Mouse (Mus musculus) fibroblast of lung, adult 2 months (primary cell): ENCODE results near the gene Ambra1.

Source experiments
- DNase-seq: peaks from one replicate; pipeline ENCODE4 v3.0.0-alpha.2; 2011; ENCODE audit warnings: low read depth

Ambra1 gene

GRCm38 (mm10) chr2:91921181-91921789 is 191.4 kb downstream of the Ambra1 start:
- no peak for DNase-seq

DNA sequence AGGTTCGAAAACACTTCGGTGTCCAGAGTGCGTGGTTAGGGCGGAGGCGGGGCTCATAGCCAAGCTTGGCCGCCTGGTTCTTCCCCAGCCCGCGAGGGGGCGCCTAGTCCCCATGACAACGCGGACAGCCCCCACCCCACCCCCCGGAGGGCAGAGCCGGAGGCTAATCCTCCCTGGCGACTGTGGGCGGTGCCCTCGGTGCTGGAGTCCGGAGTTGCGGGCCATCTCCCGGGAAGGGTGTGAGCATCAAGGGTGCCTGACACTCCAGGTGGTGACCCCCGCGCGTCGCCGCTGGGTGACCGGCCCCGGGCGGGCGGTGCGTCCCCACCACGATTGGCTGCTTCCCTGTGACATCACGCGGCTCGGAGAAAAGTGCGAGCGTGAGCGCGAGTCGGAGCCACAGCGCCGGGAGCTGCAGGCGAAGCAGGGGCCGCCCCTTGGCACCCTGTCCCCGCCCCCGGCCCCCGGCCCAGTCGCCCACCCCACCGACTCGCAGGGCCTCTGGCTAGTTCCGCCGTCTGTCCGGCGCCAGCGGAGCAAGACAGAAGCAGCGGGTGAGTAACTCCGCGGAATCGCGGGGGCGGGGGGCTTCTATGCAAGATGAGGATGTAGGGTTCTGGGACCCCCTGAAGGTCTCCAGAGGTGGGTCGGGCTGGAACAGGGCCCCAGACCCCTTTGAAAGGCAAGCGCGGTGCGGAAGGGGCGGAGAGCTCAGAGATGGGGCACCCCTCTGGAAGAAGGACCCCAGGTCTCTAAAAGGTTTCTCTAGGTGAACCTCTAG is 192.0 kb downstream of the Ambra1 start:
- DNase-seq = no peak

DNA sequence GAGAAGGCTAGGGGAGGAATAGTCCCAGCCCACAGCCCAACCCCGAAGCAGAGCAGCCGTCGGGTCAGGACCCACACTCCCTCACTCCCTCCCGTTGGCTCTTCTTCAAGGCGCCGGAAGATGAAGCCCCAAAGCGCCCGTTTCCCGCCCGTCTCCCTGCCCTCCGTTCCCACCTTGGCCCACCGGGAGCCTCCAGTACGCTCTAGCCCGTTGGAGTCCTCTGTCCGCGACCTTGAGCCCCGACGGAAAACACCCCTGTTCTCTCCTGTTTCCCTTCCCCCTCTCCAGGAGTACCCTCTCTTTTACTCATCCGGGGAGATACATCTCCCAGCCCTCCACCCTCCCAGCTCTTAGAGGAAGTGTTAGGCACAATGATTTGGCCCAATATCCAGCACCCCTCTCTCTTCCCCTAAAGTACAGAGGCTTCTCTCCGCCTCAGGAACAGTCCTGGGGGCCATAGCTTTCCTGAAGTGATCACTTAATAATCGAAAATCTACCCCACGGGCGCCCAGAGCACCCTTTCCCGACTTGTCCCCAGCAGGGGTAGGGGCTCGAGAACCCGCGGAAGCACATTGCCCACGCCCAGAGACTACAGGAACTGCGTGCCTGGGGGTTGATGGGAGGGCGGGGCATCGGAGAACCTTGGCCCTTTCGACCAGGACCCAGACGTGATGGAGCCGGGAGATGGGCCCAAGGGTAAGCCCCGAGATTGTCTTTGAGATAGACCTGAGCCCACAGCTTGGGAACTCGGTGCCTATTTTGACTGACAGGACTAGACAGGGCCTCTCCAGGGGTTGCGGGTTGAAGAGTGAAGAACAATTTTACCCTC is 192.9 kb downstream of the Ambra1 start:
- DNase-seq = no peak

GRCm38 (mm10) chr2:91923415-91924337 is 193.7 kb downstream of the Ambra1 start:
- no peak for DNase-seq

DNA sequence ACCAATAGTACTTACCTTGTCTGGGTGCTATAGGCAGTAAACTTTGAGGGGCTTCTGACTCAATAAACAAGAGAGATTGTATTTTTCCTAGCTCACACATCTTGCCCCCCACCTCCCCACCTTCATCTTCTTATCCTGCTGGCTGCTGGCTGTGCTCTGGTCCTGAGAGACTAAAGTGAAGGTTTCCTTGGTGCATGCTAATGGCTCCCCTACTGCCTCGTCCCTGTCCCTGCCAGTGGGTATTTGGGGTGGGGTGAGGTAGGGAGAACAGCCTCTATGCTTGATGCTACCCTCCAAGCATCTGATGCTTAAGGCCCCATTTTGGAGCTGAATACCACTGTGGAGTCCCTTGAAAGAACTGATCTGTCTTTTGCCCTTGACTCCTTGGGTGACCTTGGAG is 194.8 kb downstream of the Ambra1 start:
- no peak for DNase-seq

DNA sequence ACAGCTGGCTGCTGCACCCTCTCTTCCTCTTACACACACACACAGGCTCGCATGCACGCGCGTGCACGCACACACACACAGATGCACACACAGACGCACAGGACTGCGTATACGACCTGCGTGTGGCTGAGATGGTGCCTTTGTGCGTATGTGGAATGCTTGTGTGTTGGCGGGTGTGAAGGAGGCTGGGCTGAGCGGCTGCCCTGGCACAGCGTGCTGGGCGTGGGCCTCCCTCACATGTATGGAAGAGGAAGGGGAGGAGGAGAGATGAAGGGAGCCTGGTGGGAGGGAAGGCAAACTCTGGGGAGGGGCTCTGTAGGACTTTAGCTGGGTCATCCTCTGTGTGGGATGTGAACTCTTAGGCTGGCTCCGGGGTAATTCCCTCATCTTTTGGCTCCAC is 195.5 kb downstream of the Ambra1 start:
- no peak for DNase-seq

DNA sequence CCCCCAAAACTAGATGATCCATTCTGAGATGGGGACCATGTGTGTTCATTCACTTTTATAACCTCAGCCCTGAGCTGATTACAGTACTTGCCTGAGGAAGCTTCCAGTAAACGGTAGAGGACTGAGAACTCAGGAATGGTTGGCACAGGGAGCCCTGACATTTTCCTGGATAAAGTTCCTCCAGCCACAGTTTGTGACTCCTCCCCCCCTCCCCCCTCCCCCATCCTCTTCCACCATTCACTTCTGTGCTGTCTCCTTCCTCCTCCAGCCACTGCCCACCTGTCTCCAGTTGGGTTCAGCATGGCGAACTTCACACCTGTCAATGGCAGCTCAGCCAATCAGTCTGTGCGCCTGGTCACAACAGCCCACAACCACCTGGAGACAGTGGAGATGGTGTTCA is 197.0 kb downstream of the Ambra1 start, which contains the start of gene Chrm4:
Chrm4 (plus strand) TSS at position 301 of the 400 bp plus-strand sequence.
- DNase-seq = no peak

DNA sequence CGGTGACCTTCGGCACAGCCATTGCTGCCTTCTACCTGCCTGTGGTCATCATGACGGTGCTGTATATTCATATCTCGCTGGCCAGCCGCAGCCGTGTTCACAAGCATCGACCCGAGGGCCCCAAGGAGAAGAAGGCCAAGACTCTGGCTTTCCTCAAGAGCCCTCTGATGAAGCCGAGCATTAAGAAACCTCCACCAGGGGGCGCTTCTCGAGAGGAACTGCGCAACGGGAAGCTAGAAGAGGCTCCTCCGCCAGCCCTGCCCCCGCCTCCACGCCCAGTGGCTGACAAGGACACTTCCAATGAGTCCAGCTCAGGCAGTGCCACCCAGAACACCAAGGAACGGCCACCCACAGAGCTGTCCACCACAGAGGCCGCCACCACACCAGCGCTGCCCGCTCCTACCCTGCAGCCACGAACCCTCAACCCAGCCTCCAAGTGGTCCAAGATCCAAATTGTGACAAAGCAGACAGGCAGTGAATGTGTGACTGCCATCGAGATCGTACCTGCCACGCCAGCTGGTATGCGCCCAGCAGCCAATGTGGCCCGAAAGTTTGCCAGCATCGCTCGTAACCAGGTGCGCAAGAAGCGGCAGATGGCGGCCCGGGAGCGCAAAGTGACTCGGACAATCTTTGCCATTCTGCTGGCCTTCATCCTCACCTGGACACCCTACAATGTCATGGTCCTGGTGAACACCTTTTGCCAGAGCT is 198.0 kb downstream of the Ambra1 start:
- no peak for DNase-seq

DNA sequence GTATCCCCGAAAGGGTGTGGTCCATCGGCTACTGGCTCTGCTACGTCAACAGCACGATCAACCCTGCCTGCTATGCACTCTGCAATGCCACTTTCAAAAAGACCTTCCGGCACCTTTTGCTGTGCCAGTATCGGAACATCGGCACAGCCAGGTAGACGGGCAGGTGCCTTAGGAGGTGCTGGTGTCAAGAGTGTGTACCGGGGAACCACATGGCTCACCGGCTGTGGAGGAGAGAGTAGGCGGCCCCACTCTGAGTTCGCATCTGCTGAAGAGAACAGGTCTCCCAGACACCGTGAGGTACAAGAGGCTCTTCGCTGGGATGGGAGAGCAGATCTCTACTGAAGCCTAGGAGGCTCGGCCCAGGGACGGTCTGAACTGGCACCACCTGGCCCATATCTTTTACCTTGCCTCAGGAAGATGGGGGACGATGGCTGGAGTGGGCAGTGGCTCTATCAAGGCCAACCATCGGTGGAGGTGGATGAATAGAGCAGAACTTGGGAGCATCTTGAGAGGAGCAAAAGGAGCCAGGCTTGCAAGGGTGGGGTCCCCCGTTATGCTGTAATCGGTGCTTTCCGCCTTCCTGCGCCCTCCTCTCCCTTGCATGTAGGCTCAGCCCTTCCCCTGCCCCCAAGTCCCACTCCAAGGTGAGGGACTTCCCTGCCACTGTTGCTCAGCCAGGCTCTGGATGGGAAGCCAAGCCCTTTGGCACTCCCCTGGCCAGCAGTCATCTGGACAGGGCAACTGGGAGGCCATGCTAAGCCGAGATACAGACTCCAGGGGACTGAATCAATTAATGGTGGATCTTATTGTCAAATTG is 198.8 kb downstream of the Ambra1 start:
- no peak for DNase-seq

DNA sequence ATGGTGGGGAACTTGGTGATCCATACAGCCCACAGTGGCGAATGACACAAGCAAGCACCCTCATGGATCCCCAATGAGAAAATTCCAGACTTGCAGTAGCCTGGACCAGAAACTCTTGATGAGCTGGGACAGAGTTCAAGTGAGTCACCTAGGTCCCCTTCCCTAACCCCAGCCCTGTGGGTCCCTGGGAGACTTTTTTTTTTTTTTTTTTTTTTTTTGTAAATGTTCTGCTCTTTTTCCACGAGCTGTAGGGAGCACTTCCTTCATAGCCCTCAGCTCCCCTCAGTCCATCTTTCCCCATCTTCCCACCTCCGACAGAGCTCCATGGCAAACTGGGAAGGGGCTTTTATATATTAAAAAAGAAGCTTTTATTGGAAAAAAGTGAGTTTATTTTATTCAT is 199.5 kb downstream of the Ambra1 start:
- DNase-seq = no peak

GRCm38 (mm10) chr2:91929936-91930335 is 200.0 kb downstream of the Ambra1 start:
- no peak for DNase-seq

DNA sequence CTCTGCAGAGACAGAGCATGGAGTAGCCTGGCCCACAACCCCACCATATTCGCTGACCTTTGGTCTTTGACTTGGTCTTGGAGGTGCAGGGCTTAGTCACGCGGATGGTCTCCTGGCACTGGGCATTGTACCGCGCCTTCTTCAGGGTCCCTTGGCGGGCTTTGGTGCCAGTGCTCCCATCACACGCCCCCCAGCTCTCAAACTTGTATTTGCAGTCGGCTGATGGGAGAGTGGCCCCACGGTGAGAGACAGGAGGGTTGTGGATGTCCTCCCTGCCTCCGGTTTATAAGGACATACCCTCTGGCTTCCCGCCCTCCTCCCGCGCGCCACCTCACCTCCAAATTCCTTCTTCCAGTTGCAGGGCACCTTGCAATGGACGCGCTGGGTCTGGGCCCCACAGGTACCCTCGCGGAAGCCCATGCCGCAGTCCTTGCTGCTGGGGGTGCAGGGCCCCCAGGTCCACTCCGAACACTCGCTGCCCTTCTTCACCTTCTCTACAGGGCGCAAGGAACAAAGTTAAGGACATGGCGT is 200.9 kb downstream of the Ambra1 start:
- DNase-seq = no peak

GRCm38 (mm10) chr2:91931328-91932159 is 201.6 kb downstream of the Ambra1 start:
- DNase-seq = no peak

- no peak for DNase-seq
Observed at GRCm38 (mm10) chr2:91932160-91932711, 202.3 kb downstream of the Ambra1 start, which contains the start of gene Mdk. Gene Mdk (minus strand): TSS chr2:91932297.

DNA sequence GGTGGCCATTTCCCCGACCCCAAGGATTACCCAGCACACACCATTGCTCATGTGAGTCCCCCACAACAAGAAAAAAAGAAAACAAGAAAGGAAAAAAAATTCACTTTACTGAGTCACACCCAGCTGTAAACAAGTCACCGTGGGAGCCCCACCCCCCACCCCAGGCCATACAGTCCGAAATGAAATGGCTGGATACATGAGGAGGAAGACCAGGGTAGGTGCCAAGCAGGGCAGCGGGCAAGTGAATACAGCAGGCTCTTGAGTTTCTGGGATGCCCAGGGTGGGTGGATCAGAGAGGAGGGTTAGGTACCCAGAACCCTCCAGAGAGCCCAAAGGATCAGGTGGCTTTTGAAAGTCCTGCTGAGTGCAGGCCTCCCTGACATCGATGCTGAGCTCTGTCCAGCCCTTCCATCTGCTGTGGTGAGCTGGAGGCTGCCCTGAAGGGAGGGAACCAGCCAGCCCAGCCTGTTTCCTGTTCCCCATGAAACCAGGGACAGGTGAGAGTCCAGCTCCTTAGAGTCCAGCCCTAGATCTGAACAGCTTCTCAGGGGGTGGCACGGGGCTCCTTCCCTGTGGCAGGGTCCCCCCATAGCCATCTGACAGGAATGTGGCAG is 202.9 kb downstream of the Ambra1 start:
- DNase-seq = no peak

DNA sequence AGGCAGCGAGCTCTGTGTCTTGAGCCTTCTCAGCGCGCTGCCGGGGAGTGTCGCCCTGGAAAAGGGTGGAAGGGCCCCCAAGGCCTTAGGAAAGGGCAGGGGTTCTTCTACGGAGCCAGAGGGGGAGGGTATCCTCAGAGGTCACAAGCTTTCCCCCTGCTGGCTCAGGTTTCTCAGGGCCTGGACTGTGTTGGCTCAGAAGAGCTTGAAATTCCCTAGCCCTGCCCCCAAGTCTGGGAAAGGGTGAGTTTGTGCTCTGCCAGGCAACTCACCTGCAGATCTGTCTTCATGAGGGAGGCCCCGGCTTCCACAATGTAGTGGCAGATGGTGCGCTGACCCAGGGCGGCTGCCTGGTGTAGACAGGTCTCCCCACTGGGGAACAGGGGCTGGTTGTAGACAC is 203.5 kb downstream of the Ambra1 start:
- no peak for DNase-seq

- no peak for DNase-seq
Observed at GRCm38 (mm10) chr2:91934016-91934415, 204.1 kb downstream of the Ambra1 start.
